Mouse (Mus musculus) neural tube, embryonic 13.5 days (tissue): ENCODE data around the gene Sp110. TPM values are rescaled to one million over a fixed set of nuclear protein-coding genes. Genes with fewer than 3 reads are reported as not detected.
"Not testable (repeated sequence)": the region's sequence is repeated elsewhere in the genome, so short reads cannot be mapped to it uniquely, and the experiment has no call there.

ENCODE experiments used
- ATAC-seq: fragments of 200-750 bp; cut with Nextera tagmentation; 2 replicates; pipeline ENCODE4 v1.8.0; 2017; ENCODE audit warnings: low read depth, mild to moderate bottlenecking, moderate TSS enrichment, moderate library complexity
- H3K27ac ChIP-seq: fragments of 300-500 bp; sonication (generic); replicated peaks from 2 replicates; pipeline ENCODE4 v1.5.1; 2015; ENCODE audit warnings: moderate library complexity, mild to moderate bottlenecking, inconsistent platforms
- H3K27me3 ChIP-seq: fragments of 300-500 bp; sonication (generic); 2 replicates; pipeline ENCODE4 v1.6.1; 2015; ENCODE audit warnings: mild to moderate bottlenecking, inconsistent platforms
- H3K36me3 ChIP-seq: fragments of 300-500 bp; sonication (generic); 2 replicates; pipeline ENCODE4 v1.6.1; 2015; ENCODE audit warnings: mild to moderate bottlenecking, inconsistent platforms
- H3K4me1 ChIP-seq: fragments of 300-500 bp; sonication (generic); replicated peaks from 2 replicates; pipeline ENCODE4 v1.6.1; 2015; ENCODE audit warnings: inconsistent platforms
- H3K4me2 ChIP-seq: fragments of 300-500 bp; sonication (generic); 2 replicates; pipeline ENCODE4 v1.6.1; 2015; ENCODE audit warnings: inconsistent platforms, mild to moderate bottlenecking, moderate library complexity
- H3K4me3 ChIP-seq: fragments of 300-500 bp; sonication (generic); 2 replicates; pipeline ENCODE4 v1.5.1; 2015; ENCODE audit warnings: mild to moderate bottlenecking, inconsistent platforms
- H3K9ac ChIP-seq: fragments of 300-500 bp; sonication (generic); 2 replicates; pipeline ENCODE4 v1.6.1; 2015; ENCODE audit warnings: moderate library complexity, mild to moderate bottlenecking, inconsistent platforms
- H3K9me3 ChIP-seq: fragments of 300-500 bp; sonication (generic); 2 replicates; pipeline ENCODE4 v1.6.1; 2016; ENCODE audit warnings: inconsistent platforms
- WGBS: fragments of 180-500 bp; shearing (Covaris S2); methylation state at CpG from one replicate; pipeline ENCODE4 v1.1.7; 2015; 5-methylcytosine and 5-hydroxymethylcytosine counted together
- polyA plus RNA-seq: library from polyadenylated mRNA; unstranded; fragments of >200 nt; fragmentation: Nextera tagmentation; extraction: Ambion mirVana; gene quantifications from 2 replicates; pipeline ENCODE4 v1.2.1, GENCODE M21; 2015

Gene Sp110
- polyA plus RNA-seq = 0.81 and 0.84 TPM in 2 replicates

DNA sequence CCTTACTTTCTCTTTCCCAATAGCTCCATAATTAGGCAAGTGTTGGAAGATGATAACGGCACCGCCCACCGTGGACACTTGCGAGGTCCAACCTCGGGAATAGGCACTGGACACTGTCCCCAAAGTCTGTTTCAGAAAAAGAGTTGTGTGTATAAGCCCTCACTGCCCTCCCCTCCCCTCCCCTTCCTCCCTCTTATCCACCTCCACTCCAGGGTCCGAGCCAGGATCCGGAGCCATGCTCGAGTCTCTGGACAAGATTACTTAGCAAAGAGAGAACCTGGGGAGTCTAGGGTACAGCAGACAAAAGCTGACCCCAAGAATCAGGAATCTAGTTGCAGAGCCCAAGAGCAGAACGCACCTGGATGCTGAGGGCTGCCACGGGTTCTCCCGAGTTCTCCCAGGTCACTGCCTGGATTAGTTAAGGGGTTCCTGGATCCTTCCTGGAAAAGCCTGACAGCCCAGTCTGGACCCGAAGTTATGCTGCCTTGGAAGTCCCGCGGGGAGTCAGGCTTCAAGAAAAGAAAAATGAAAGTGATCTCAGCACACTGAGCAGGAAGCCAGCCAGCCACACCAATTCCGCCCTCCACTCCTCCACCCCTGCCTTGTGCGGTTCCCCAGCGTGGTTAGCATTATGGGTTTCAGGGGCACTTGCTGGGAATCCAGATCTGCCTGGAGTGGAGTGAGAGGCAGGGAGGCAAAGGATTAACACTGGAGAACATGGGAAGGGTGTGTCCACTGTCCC lies at the start of gene Sp110:
Gene Sp110 (minus strand): TSS at position 547 of the 742 bp plus-strand sequence.
- not testable (repeated sequence) for H3K27me3 ChIP-seq

DNA sequence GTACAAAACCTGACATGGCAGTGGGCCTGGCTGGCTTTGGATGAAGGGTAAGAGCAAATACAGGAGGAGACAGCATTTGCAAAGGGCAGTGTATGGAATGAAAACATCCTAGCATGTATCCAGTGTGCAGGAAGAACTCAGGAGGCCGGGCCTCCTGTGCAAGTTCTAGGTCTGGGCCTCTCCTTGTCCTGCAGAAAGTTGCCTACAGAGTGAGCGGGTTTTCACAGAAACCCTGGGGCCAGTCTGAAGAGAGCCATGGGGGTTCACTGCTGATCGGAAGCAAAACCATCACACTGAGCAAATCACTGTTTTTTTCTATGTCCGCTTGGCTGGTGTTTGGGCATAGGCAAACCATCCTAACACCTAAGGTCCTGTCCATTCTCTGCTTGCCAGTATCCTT lies 39.5 kb upstream of the Sp110 start:
- not testable (repeated sequence) for ATAC-seq, H3K27ac ChIP-seq
- WGBS = 78% methylated on average over 4 of the region's 4 CpGs

More for the DNA sequence above, at the start of gene Sp110:
- 76% methylated on average over 15 of the region's 17 CpGs for WGBS
- not testable (repeated sequence) for H3K9me3 ChIP-seq, H3K4me1 ChIP-seq, H3K4me2 ChIP-seq, H3K4me3 ChIP-seq, H3K27ac ChIP-seq, H3K9ac ChIP-seq, ATAC-seq, H3K36me3 ChIP-seq

DNA sequence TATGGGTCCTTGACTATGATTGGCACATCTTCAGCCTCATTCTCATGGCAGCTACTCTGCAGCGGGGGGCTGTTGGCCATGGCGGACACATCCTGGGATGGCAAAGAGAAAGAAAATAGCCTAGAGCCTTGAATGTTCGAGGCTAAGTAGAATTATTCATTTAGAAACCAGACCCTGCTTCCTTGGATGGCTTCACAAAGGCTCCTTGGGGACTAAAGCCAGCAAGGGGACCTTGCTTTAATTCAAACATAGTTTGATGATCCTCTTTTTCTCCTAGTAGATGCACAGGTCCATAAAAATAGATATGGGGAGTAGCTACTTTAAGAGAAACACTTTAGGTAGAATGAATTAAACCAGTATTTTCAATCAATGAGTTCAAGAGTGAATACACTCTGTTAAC lies 38.3 kb upstream of the Sp110 start:
- H3K9me3 ChIP-seq, H3K9ac ChIP-seq, H3K4me1 ChIP-seq, H3K4me2 ChIP-seq, ATAC-seq, H3K27me3 ChIP-seq, H3K27ac ChIP-seq, H3K4me3 ChIP-seq, H3K36me3 ChIP-seq: not testable (repeated sequence)
- 60% methylated on average over 3 of the region's 3 CpGs for WGBS

More for the DNA sequence above, 39.5 kb upstream of the Sp110 start:
- H3K4me2 ChIP-seq, H3K4me3 ChIP-seq, H3K36me3 ChIP-seq, H3K27me3 ChIP-seq, H3K9me3 ChIP-seq, H3K4me1 ChIP-seq, H3K9ac ChIP-seq: not testable (repeated sequence)

DNA sequence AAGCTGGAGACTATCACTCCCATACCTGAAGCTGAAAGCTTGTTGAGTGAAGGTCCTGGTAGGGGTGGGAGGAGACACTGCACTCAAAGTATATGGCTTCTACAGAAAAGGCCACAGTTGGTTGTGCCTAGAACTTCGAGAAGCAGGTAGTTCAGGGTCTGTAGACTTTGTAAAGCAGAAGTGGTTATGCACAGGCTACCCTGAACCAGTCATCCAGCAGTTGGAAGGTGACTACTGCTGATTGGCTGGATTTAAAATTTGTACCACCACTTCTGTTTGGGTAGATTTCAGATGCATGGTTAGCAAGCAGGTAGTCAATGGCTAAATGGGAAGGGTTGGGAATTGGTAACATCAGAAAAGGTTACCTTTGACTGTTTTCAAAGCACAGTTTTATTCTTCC lies 20.1 kb upstream of the Sp110 start:
- not testable (repeated sequence) for H3K27ac ChIP-seq, ATAC-seq, H3K27me3 ChIP-seq, H3K9ac ChIP-seq, H3K4me3 ChIP-seq, H3K9me3 ChIP-seq, H3K4me1 ChIP-seq, H3K36me3 ChIP-seq, H3K4me2 ChIP-seq
- WGBS = 62% methylated on average over 1 of the region's 1 CpGs

DNA sequence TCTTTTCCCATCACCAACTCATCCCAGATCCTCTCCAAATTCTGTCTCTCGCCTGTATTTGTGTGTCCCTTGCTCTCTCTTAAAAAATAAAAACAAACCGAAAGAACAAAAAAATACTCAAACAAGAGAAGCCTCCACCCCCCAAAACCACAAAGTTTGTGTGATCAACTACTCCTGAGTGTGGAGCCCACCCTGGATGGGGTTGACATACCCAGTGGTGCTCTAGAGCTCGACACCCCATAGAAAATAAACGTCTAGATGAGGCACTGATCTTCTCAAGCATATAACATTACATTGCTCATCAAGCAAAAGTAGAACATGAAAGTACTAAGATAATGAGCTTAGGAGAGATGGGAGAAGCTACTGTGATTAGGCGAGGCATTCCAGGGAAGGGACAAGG lies 18.5 kb upstream of the Sp110 start:
- H3K36me3 ChIP-seq, ATAC-seq, H3K4me1 ChIP-seq, H3K27me3 ChIP-seq, H3K9ac ChIP-seq, H3K9me3 ChIP-seq, H3K27ac ChIP-seq, H3K4me2 ChIP-seq, H3K4me3 ChIP-seq: not testable (repeated sequence)
- WGBS = 67% methylated on average over 4 of the region's 5 CpGs

DNA sequence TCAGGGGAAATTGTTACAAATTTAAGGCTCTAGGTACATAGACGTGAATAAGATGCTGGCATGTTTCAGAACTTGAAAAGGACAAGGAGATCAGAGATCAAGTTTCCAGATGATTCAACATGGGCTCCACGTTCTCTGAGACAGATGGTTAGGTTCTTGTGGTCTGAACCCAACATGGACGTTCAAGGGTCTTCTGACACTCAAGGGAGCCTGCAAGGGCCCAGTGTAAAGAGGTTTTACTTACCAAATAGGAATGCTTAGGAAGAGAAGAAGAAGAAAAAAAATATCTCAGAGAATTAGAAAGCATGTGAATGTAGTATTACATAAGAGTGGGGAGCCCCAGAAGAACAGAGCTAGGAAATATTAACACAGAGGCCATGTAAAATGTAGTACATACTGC lies 17.2 kb upstream of the Sp110 start:
- 74% methylated on average over 3 of the region's 3 CpGs for WGBS
- not testable (repeated sequence) for H3K4me1 ChIP-seq, H3K4me2 ChIP-seq, H3K36me3 ChIP-seq, H3K9me3 ChIP-seq, H3K9ac ChIP-seq, ATAC-seq, H3K4me3 ChIP-seq, H3K27me3 ChIP-seq, H3K27ac ChIP-seq

DNA sequence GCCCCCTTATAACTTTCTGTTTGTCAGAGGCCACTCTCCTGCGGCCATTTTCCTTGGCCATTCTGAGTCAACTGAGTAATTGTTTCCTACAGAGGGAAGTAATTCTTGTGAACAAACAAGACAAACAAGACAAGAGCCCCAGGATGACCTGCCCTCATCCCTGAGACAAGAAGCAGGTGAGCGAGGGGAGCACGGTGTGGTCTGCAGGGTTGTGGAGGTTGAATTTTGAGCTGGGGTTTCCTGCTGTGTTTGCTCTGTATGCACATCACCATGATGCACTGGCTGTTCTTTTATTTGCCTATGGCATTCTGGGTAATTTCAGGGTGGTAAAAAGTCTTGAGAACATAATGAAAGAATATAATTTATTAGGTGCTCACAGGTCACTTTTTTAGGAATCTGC lies 16.5 kb upstream of the Sp110 start:
- not testable (repeated sequence) for H3K36me3 ChIP-seq, H3K4me3 ChIP-seq, ATAC-seq, H3K9me3 ChIP-seq, H3K9ac ChIP-seq, H3K4me2 ChIP-seq, H3K4me1 ChIP-seq, H3K27me3 ChIP-seq, H3K27ac ChIP-seq
- WGBS = 93% methylated on average over 3 of the region's 3 CpGs

DNA sequence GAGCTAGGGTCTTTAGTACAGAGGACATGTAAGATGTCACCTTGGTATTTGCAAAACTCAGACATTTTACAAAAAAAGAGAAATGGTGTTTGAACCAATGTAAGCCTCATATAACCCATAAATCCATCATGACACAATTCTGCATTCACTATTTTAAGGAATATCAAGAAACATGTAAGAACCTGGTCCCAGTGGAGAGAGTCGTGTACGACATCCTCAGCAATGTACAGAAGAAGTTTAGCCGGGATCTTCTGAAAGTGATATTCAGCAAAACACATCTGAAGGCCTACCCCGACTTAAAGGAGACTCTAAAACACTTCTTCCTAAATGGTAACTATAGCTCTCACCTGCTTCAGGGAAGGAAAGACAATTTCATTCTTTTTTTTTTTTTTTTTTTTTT lies 12.0 kb upstream of the Sp110 start:
- not testable (repeated sequence) for H3K36me3 ChIP-seq, ATAC-seq
- WGBS = no CpG with 5 or more reads among the region's 4 CpGs

DNA sequence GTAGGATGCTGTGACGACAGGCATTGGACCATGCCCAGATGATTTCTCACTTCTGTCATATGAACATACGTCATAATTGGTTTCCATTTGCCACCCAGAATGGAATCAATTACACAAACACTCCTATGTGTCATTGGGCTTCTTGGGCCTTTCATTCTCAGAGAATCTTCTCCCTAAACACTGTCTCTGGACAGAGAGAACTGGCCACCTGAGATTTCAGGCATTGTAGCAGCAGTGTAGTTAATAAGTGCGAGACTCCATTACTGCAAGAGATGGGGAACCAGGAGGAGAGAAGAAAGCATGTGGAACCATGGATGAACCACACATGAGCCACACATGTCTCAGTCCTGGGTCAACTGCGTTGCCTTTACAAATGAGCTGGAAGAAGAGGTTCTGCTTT lies 9.7 kb upstream of the Sp110 start:
- 78% methylated on average over 3 of the region's 4 CpGs for WGBS
- H3K36me3 ChIP-seq, H3K9me3 ChIP-seq, ATAC-seq, H3K4me2 ChIP-seq, H3K9ac ChIP-seq, H3K27ac ChIP-seq, H3K4me1 ChIP-seq, H3K4me3 ChIP-seq, H3K27me3 ChIP-seq: not testable (repeated sequence)

More for the DNA sequence above, 12.0 kb upstream of the Sp110 start:
- H3K27me3 ChIP-seq, H3K4me2 ChIP-seq, H3K27ac ChIP-seq, H3K9me3 ChIP-seq, H3K4me1 ChIP-seq, H3K4me3 ChIP-seq, H3K9ac ChIP-seq: not testable (repeated sequence)

DNA sequence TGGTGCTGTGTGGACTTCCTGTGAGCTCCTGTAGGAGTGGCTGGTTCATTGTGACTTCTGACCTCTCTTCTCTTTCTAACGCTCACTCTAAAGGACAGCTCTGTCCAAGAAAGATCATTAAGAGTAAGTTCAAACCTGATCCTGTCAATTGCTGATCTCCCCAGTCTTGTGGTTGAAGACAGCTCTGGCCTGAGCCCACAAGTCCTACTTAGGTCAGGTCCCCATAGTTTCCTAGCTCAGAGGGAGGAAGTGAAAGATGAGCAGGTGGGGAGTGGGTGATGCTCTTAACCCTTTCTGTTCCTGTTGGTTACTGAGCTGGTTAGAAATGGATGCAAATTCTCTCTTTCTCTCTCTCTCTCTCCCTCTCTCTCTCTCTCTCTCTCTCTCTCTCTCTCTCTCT lies 5.7 kb upstream of the Sp110 start:
- H3K27me3 ChIP-seq, H3K36me3 ChIP-seq, H3K4me3 ChIP-seq, H3K9ac ChIP-seq, ATAC-seq, H3K4me1 ChIP-seq, H3K9me3 ChIP-seq, H3K27ac ChIP-seq, H3K4me2 ChIP-seq: not testable (repeated sequence)
- WGBS = no CpG with 5 or more reads among the region's 1 CpGs

DNA sequence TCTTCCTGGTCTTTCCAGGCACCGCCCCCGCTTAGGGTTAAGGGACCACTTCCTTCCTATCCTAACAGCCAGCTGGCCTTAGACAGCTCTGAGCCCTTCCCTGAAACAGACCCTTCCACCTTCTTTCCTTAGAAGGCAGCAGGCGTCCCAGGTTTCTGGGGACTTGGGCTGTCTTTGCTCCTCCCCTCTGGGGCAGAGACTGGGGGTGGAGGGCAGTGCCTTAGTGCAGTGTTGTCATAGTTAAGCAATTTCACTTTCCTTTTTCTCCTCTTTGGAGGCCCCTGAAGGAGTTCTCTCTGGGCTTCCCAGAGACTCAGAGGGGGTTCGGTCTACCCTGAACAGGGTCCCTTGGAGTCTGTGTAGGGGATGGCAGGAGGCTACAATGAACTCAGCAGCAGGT lies 2.2 kb upstream of the Sp110 start:
- not testable (repeated sequence) for H3K9ac ChIP-seq, H3K27me3 ChIP-seq, H3K9me3 ChIP-seq, H3K4me3 ChIP-seq, H3K4me1 ChIP-seq, ATAC-seq, H3K27ac ChIP-seq, H3K4me2 ChIP-seq, H3K36me3 ChIP-seq
- 59% methylated on average over 4 of the region's 4 CpGs for WGBS

DNA sequence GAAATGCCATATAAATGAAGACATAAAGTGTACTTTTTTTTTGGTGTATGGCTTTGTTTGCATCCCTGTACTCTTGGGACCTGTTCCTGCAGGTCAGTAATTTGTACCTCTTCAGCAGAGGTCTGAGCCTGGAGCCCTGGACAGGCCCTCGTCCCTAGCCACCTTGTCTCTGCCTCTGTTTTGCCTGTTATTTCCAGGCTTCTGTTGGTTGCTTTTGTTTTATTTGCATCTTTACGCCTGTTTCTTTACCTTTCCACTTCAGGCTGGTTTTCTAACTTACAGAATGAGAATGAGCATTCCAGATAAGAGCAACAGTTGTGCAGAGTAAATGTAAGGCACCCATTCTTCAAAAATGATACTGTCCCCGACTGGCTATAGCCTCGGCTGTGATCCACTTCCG lies 1.5 kb upstream of the Sp110 start, which contains the start of gene Sp140:
Gene Sp140 (plus strand): TSS at position 301 of the 400 bp plus-strand sequence.
- not testable (repeated sequence) for ATAC-seq, H3K27me3 ChIP-seq, H3K4me3 ChIP-seq, H3K4me1 ChIP-seq, H3K9ac ChIP-seq, H3K36me3 ChIP-seq, H3K27ac ChIP-seq, H3K9me3 ChIP-seq, H3K4me2 ChIP-seq
- 25% methylated on average over 1 of the region's 5 CpGs for WGBS

DNA sequence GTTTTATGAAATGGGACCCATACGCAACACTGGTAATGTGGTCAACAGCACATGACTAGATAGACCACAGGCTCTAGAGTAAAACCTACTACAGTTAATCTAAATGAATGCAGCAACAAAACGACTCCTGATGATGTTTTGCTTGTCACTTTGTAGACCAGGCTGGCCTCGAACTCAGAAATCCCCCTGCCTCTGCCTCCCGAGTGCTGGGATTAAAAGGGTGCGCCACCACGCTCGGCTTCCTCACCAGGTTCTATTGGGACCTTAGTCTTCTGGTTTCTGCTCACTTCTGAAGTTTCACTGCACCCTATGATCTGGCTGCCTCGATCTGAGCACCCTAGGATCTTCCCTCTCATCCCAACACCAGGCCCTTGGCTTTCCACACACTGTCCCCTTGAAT lies 6.1 kb downstream of the Sp110 start:
- not testable (repeated sequence) for H3K9ac ChIP-seq, H3K36me3 ChIP-seq, H3K4me3 ChIP-seq, H3K9me3 ChIP-seq, H3K27me3 ChIP-seq, H3K27ac ChIP-seq, ATAC-seq, H3K4me1 ChIP-seq, H3K4me2 ChIP-seq
- 85% methylated on average over 8 of the region's 8 CpGs for WGBS
